Mouse (Mus musculus): ENCODE measurements at regions not wholly inside any gene's neighbourhood (a gene's known extent, or its start where the extent isn't known, plus 50 kb on each side); places are given as distances from the start of the nearest gene placed in this dataset.

DNA sequence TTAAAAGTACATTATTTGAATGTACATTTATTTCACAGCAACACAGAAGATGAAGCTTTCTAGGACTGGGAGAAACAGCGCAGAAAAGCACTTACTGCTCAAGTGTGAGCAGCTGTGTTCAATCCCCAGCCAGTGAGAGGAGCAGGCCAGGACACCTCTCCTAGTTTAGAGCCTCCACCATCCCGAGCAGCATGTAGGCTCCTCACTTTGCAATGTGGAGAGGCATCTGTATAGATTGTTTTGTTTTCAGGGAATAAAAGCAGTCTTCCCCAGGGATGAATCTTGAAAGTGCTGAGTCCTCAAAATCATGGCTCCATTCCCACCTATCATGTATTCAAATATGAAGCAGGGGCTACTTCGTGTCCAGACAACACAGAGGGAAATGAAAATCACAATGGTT lies 293.1 kb downstream of the Cdh26 start:
- DNase-seq: no peak

GRCm38 (mm10) chr2:178724228-178724627 lies 293.9 kb downstream of the Cdh26 start:
- no peak for DNase-seq

- DNase-seq: peak in 1 of 2 experiments; percentile 7
Measured at GRCm38 (mm10) chr2:178727930-178728793, 297.8 kb downstream of the Cdh26 start.

DNA sequence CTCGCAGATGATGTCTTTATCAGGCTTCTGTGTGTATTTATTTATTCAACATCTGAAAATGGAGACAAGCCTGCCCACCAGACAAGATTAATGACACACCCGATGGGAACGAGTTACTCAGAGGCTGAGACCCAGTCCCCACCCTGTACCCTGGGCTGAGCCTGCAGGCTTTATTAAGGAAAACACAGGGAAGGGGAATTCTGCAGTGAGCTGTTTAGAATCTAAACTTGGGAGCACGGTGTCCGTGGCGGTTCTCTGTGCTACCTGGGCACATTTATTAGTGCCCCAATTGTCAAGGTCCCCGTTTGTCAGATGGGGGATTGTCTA lies 298.4 kb downstream of the Cdh26 start:
- no peak for DNase-seq

DNA sequence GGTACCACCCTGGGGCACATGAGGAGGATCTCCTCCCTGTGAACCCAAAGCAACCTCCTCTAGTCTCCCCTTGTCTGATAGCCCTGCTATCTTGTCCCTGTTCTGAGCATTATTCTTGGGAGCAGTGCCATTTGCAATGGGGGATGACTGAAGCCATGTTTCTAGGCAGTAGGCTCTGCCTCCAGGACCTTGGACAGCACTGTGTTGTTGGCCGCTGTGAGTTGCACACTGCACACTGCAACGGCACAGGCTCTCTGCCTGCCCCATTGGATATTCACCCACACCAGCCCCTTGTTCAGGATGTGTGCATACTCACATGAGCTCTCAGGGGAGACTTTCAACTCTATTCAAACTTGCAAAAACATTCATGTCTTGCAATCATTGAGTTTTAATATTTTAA lies 304.8 kb downstream of the Cdh26 start:
- no peak for DNase-seq

GRCm38 (mm10) chr2:178744617-178745016 lies 314.3 kb downstream of the Cdh26 start:
- DNase-seq: no peak

DNA sequence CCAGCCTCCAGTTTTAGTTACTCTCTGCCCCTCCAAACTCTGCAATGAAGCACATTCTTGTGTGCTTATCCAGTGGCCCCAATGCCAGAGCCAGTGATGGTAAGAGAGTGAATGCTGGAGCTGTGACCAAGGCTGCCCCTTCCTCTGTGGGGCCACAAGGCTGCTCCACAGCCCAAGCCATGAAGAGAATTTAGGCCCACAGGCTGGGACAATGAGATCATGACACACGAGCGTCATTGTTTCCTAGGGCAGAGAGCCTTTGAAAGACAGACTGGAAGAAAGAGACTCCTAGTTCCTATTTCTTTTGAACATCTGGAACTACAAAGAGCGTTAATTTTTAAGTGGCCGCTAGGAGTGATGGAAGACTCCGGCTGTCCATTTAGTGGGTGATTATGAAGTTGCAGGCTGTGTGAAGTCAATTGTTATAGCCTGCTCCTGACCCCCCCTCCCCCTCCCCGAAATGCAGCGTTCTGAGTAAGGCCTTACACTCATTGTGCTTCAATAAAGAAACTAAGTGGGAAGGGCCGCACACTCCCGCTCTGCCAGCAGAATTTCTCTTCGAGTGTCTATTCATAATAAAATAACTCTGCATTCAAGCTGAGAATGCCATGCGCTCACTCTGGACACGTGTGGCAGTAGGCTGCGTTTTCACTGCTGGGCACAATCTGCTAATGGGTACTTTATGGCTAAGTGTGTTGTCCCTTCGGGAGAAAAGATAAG lies 315.1 kb downstream of the Cdh26 start:
- DNase-seq: no peak

DNA sequence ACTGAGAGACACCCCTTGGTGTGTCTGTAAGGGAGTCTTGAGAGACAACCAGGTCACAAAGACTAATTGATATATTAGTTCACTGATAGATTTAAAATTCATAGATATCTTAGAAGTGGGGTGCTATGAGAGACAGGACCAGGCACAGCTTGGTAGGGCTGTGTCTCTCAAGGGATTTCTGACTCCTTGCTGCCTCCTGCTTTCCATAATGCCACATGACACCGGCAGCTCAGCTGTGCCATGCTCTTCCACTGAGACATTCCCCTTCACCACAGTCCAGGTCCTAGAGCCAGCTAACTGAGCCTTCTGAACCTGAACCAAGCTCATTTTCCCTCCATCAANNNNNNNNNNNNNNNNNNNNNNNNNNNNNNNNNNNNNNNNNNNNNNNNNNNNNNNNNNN lies 320.9 kb downstream of the Cdh26 start:
- DNase-seq: no peak

- peak; percentile 66 to 79 for DNase-seq
Measured at GRCm38 (mm10) chr2:178758366-178758765, 328.0 kb downstream of the Cdh26 start.

GRCm38 (mm10) chr2:178768526-178768925 lies 338.2 kb downstream of the Cdh26 start:
- DNase-seq: peak in 1 of 2 experiments; percentile 17

- peak; percentile 69 to 78 for DNase-seq
Measured at GRCm38 (mm10) chr2:178769001-178769400, 338.7 kb downstream of the Cdh26 start.

DNA sequence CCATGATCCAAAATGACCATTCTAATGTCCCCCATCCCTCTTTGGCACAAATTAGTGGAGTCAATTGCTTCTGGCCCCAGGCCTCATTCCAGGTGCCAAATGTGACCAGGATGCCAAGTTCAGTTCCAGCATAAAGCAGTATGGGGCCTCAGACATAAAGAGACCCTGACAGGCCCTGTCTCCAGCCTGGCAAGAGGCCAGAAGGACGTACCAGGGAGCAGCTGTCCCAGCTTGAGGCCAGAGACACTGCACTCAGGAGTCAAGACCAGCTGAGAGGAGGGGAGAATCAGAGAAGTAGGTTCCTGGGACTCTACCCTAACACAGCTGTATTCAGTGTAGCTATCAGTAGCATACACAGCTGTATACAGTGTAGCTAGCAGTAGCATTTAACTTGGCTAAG lies 341.1 kb downstream of the Cdh26 start:
- peak in 1 of 2 experiments; percentile 15 for DNase-seq

- no peak for DNase-seq
Measured at GRCm38 (mm10) chr2:178771881-178772280, 341.6 kb downstream of the Cdh26 start.

- DNase-seq: no peak
Measured at GRCm38 (mm10) chr2:178784822-178785589, 354.7 kb downstream of the Cdh26 start.

DNA sequence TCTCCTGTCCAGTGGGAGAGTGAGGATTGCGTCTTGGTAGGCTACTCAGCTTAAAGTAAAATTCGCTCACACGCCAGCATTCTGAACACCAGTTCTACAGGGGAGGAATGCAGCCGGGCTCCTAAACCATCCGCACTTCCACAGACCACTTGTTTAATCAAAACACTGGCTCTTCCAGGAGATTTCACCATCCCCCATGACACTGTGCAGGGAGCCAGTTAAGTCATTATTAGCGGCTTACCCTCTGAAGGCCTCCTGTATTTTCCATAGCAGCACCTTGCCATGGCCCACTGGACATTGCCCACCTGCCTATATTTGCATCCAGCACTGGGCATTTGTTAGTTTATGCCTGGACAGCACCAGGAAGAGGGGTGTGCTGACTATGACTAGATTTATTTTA lies 355.5 kb downstream of the Cdh26 start:
- DNase-seq: no peak

DNA sequence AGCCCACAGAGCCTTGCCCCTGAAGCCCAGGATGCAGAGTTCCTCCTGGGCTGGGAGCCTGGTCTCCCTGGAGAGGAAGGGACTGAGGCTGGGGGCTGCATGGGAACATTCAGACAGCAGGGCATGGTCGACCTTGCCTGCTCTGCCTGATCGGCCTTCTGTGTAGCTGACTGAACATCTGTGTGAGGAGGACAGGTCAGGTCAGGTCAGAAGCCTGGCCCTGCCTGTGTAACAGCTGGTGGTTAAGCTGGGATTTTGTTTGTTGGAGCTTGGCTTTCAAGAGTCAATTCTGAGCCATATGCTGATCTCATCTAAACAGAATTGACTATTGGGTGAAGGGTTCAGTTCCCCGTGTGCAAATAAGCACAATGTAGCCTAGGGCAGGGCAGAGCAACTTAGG lies 365.5 kb downstream of the Cdh26 start:
- DNase-seq: no peak

DNA sequence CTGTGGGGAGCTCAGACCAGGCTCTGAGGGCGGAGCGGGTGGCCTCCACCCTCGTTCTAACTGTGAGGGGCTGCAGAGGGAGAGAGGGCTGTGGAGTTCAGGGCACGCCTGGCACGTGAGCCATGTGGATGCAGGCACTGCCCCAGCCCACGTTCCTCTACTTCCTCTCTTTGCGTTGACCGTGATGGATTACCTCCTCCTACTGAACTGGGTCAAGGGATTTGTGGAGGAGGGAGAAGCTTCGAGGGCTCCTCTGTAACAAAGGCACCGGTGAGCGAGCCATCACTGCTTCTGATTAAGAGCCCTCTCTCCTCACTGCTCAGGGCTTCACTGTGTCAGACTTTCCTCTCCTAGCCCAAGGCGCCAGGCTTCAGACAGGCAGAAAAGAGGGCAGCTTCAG lies 371.1 kb downstream of the Cdh26 start:
- no peak for DNase-seq

DNA sequence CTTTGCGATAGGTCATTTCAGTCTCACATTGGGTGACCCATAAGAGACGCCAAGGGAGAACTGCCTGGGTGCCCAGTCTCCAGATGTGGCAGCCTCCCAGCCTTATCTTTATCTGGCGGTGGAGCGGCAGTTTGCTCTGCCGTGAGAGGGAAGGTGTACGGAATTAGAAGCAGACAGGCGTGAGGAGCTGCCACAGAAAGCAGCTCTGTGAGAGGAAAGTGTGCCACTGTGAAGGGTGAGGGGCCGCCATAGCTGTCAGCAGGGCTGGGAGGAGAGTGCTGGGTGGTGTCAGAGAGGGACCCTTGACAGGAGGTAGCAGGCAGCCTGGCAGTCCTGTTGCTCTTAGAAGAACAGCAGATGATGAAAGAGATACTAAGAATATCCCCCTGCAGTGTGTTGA lies 375.0 kb downstream of the Cdh26 start:
- no peak for DNase-seq

GRCm38 (mm10) chr2:178821552-178821951 lies 391.2 kb downstream of the Cdh26 start:
- no peak for DNase-seq

GRCm38 (mm10) chr2:178830313-178830712 lies 400.0 kb downstream of the Cdh26 start:
- DNase-seq: no peak

GRCm38 (mm10) chr2:178834986-178835385 lies 404.7 kb downstream of the Cdh26 start:
- DNase-seq: no peak

- no peak for DNase-seq
Measured at GRCm38 (mm10) chr2:178838571-178838970, 408.2 kb downstream of the Cdh26 start.

GRCm38 (mm10) chr2:178840975-178841374 lies 410.6 kb downstream of the Cdh26 start:
- peak; percentile 19 to 42 for DNase-seq

DNA sequence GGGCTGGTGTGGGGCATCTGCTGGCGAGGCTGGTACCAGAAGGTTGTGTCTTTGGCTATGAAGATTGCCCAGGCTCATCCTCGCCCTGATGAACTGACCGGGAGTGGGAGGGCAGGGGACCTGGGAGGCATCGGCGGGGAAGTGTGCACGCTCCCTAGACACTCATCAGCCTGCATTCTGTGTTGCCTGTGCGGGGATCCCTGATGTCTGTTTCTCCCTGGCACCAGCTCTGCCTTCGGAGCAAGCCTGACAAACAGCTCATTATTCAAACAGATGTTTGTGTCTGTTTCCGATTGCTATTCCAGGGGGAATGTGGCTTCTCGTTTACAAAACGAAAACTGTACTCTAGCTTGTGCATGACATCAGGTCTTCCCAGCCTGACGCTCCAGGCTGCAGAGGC lies 412.3 kb downstream of the Cdh26 start:
- no peak for DNase-seq
